Mouse (Mus musculus): ENCODE measurements around the gene Sh3gl2. TPM values are rescaled to one million over a fixed set of nuclear protein-coding genes. Genes with fewer than 3 reads are reported as not detected.

Gene Sh3gl2
- polyA plus RNA-seq, 1 experiment from 2014 or later = 0.60 TPM

DNA sequence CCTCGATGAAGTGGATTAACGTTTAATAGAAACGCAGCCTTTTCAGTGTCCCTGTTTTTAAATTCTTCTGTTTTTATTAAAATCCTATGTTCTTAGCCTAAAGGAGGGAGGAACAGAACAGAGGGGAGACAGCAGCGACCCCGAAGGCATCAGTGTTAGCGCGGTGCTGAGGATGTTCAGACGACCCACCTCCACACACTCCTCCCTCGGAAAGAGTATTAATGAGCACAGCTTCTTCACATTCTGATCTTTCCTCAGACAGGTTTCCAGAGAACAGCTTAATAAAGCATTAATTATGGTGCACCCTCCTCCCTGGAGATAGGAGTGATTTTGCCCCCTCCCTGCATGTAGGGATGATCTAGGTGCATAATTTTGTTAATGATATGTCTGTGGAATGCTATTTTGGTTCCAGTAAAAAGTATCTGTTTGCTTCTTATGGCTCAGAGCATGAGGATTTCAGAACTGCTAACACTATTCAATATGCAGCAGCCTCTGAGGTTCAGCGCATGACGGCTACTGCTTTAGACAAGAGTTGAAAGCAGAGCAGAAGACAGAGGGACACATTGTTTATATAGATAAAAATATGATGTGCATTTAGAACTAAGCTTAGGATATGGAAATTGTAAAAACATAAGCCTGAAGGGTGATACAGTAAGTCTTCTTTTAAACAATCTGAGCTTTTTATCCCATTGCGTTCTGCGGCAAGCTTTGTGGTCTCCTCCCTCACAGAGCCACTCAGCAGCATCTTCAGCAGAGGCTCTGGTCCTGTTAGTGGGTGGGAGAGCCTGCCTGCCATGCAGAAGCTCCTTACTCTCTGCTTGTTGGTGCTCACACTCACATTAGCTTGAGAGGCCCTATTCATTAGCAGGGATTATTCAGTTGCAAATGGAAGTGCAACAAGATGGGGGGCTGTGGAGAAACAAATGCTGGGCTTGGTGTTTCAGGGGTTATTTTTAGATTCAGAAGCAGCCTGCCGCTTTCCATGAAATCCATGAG is 27.8 kb downstream of the Sh3gl2 start:
- Histone ChIP-seq H3K4me3 (no peak overlapping the region), H3K36me3 (no peaks in the 10 kb centered on the region), H3K4me2 (no peak overlapping the region), H3K27ac (no peak overlapping the region), H3K4me1 (replicated peaks) (no peaks in the 10 kb centered on the region), H3K27me3 (no peaks in the 10 kb centered on the region), H3K9ac (no peak overlapping the region), H3K9me3 (replicated peaks) (no peaks in the 10 kb centered on the region)
- WGBS = 63% methylated on average over 14 of the region's 14 CpGs
- no peak for ATAC-seq (replicated peaks; ENCODE audit: insufficient number of reproducible peaks, insufficient read depth, low FRiP score, low read depth)

DNA sequence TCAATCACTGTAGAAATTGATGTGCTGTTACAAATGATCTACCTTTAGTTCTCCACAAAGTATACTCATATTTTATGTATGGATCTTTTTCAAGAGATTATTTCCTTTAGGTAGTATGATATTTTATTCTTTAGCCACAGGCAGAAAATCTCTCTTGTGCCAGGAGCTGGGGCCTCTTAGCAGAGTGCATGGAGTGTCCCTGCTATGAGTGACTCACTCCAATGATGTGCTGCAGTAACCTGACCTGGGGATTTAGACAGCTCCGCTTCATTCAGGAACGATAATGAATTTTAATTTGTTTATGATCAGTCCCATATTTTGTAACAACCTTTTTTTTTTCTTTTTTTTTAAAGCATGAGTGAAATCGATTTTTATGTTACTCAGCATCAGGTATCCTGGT is 36.7 kb downstream of the Sh3gl2 start:
- Histone ChIP-seq H3K4me3 (no peak overlapping the region), H3K36me3 (no peaks in the 10 kb centered on the region), H3K27ac (no peak overlapping the region), H3K9me3 (replicated peaks) (no peaks in the 10 kb centered on the region), H3K27me3 (no peaks in the 10 kb centered on the region), H3K9ac (no peak overlapping the region), H3K4me1 (replicated peaks) (no peaks in the 10 kb centered on the region), H3K4me2 (no peak overlapping the region)
- WGBS = 77% methylated on average over 3 of the region's 3 CpGs
- ATAC-seq (replicated peaks; ENCODE audit: insufficient number of reproducible peaks, insufficient read depth, low FRiP score, low read depth) = no peak

DNA sequence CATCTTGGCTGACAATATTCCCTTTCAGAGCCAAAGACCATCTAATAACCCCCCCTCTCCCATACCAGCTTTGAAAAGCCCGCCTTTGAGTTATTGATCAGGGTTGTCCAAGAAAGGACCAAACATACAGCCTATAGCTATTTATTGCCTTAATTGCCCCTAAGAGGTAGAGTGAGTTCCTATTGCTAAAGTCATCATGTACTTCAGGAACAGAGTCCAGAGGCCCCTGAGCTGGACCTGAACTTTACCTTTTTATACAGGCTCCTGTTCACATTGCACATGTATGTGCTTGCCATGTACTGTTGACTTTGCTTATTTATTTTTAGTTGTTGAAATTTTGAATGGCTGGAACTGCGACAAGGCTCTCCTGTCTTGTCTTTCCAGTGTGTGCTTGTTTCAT is 37.6 kb downstream of the Sh3gl2 start:
- H3K36me3 ChIP-seq = no peaks in the 10 kb centered on the region
- no peak overlapping the region for H3K4me3 ChIP-seq
- H3K27ac ChIP-seq = no peak overlapping the region
- no peak overlapping the region for H3K4me2 ChIP-seq
- no peaks in the 10 kb centered on the region for H3K4me1 ChIP-seq (replicated peaks)
- 77% methylated on average over 2 of the region's 2 CpGs for WGBS
- no peak for ATAC-seq (replicated peaks; ENCODE audit: insufficient number of reproducible peaks, insufficient read depth, low FRiP score, low read depth)
- H3K27me3 ChIP-seq = no peaks in the 10 kb centered on the region
- no peaks in the 10 kb centered on the region for H3K9me3 ChIP-seq (replicated peaks)
- H3K9ac ChIP-seq = no peak overlapping the region

DNA sequence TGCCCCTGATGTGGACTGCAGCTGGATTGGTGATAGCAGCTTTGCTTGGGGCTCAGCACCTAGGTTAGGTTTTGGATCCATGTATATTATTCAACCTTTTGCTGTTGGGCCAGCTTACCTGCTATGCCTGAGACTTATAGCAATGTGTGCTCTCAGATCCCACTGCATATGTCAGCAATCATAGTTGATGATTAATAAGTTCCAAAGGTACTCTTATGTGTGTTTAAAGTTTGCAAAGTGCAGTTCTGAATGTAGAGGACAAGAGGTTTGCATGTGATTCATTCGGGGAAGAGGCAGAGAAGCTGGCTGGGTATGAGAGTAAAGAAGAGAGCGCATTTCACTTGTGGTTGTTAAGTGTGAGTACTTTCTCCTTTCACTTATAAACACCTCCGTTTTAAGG is 43.7 kb downstream of the Sh3gl2 start:
- no peaks in the 10 kb centered on the region for H3K36me3 ChIP-seq
- no peak overlapping the region for H3K4me3 ChIP-seq
- H3K27ac ChIP-seq = no peak overlapping the region
- H3K4me2 ChIP-seq = no peak overlapping the region
- no peak overlapping the region for H3K9ac ChIP-seq
- no peaks in the 10 kb centered on the region for H3K27me3 ChIP-seq
- WGBS = 86% methylated on average over 3 of the region's 3 CpGs
- no peak for ATAC-seq (replicated peaks; ENCODE audit: insufficient number of reproducible peaks, insufficient read depth, low FRiP score, low read depth)
- no peaks in the 10 kb centered on the region for H3K4me1 ChIP-seq (replicated peaks)
- no peaks in the 10 kb centered on the region for H3K9me3 ChIP-seq (replicated peaks)

DNA sequence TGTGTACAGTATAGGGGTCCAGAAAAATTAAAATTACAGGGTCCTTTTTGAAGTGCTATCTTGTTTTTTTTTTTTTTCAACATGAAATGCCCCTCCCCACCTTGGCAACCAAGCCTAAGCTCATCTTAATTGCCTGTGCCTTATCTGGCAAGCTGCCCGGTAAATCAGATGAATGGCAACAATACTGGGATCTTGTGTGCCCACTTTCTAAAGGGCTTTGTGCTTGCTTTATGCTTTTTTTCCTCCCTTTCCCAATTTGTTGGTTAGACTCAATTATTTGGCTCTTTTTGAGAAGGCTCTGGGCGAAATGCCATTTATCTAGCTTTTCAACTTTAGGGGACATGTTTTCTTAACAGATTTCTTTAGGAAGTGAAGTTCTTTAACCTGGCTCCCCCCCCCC is 45.3 kb downstream of the Sh3gl2 start:
- no peaks in the 10 kb centered on the region for H3K4me1 ChIP-seq (replicated peaks)
- no peak overlapping the region for H3K4me2 ChIP-seq
- H3K27ac ChIP-seq = no peak overlapping the region
- no peak overlapping the region for H3K9ac ChIP-seq
- H3K36me3 ChIP-seq = no peaks in the 10 kb centered on the region
- ATAC-seq (replicated peaks; ENCODE audit: insufficient number of reproducible peaks, insufficient read depth, low FRiP score, low read depth) = no peak
- no peaks in the 10 kb centered on the region for H3K9me3 ChIP-seq (replicated peaks)
- 59% methylated on average over 2 of the region's 2 CpGs for WGBS
- H3K27me3 ChIP-seq = no peaks in the 10 kb centered on the region
- H3K4me3 ChIP-seq = no peak overlapping the region

DNA sequence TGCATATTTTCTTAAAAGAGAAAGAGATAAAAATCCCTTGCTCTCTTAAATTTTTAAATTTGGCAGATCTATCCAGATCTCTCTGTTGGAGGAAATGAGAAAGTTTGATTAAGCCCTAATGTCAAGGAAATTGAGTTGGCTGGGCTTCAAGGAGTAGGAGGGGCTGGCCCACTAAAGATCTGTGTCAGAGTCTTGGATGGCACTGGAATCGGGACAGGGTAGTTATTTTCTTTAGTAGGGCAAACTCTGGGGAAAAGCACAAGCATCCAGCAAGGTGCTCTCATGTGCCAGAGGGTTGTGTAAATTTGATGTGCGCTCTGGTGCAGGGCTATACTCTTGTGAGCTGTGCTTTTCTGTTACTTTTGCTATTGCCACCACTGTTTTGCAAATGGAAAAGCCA is 45.9 kb downstream of the Sh3gl2 start:
- no peak for ATAC-seq (replicated peaks; ENCODE audit: insufficient number of reproducible peaks, insufficient read depth, low FRiP score, low read depth)
- H3K9me3 ChIP-seq (replicated peaks) = no peaks in the 10 kb centered on the region
- no peak overlapping the region for H3K4me3 ChIP-seq
- 65% methylated on average over 2 of the region's 2 CpGs for WGBS
- no peak overlapping the region for H3K9ac ChIP-seq
- no peaks in the 10 kb centered on the region for H3K4me1 ChIP-seq (replicated peaks)
- no peak overlapping the region for H3K4me2 ChIP-seq
- no peak overlapping the region for H3K27ac ChIP-seq
- no peaks in the 10 kb centered on the region for H3K27me3 ChIP-seq
- no peaks in the 10 kb centered on the region for H3K36me3 ChIP-seq

DNA sequence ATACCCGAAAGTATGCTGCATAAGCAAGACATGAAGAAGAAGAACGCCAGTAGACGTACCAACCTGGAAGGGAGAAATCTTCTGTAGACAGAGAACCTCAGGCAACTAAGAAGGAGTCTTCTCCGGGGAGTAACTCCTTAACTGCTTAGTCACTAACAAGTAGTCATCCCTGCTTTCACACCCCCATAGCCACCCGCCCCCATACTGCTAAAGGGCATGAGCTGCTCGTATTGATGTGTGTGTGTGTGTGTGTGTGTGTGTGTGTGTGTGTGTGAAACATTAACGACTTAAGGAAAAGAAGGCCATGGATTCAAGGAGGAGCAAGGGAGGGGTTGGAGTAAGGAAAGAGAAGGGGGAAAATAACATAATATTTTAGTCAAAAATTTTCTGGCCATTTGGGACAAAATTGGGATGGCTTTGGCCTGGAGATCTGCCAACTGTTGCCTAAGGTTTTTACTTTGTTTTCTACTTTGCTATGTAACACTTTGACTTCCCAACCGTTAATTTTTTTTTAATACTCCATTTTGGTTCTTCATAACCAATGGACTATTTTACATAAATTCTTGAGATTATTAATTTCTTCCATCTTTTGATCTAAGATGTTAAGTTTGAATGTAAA is 51.0 kb downstream of the Sh3gl2 start:
- Histone ChIP-seq H3K9me3 (replicated peaks) (no peaks in the 10 kb centered on the region), H3K27ac (no peak overlapping the region), H3K27me3 (no peaks in the 10 kb centered on the region), H3K4me1 (replicated peaks) (no peaks in the 10 kb centered on the region), H3K4me3 (no peak overlapping the region), H3K9ac (no peak overlapping the region), H3K36me3 (no peaks in the 10 kb centered on the region), H3K4me2 (no peak overlapping the region)
- no peak for ATAC-seq (replicated peaks; ENCODE audit: insufficient number of reproducible peaks, insufficient read depth, low FRiP score, low read depth)
- WGBS = 77% methylated on average over 8 of the region's 8 CpGs

DNA sequence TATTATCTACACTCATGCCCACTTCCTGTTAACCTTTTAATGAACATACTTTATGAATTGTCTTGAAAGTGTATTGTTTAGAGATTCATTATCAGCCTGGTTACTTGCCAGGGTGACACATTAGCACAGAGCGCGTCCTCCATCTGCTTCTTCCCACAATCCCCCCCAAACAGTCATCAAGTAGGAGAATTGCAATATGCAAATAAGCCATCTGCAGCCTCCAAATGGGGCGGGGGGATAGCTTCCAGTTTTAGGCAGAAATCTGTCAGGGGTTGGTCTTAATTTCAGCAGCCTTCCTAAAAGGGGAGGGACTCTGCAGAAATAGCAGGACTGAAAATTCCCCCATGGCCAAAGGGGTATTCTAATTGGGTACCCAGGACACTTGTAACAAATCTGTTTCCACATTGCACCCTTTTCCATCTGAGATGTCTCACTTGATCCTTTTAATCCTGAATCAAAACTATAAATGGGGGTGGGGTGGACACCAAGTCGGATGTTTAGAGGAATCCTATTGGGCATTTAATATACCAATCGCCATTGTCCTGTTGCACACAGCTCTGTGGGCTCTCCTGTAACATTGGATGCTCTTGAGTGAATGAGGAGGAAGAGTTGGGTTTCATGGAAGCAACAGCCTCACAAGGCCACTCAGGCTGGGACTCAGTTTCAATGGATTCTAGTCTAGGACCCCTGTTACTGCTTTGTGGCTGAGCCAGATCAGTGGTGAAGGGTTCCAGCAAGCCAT is 51.7 kb downstream of the Sh3gl2 start:
- H3K9me3 ChIP-seq (replicated peaks) = no peaks in the 10 kb centered on the region
- H3K4me2 ChIP-seq = no peak overlapping the region
- no peak overlapping the region for H3K4me3 ChIP-seq
- no peak for ATAC-seq (replicated peaks; ENCODE audit: insufficient number of reproducible peaks, insufficient read depth, low FRiP score, low read depth)
- no peaks in the 10 kb centered on the region for H3K27me3 ChIP-seq
- 76% methylated on average over 5 of the region's 5 CpGs for WGBS
- H3K27ac ChIP-seq = no peak overlapping the region
- no peaks in the 10 kb centered on the region for H3K4me1 ChIP-seq (replicated peaks)
- no peak overlapping the region for H3K9ac ChIP-seq
- no peaks in the 10 kb centered on the region for H3K36me3 ChIP-seq

DNA sequence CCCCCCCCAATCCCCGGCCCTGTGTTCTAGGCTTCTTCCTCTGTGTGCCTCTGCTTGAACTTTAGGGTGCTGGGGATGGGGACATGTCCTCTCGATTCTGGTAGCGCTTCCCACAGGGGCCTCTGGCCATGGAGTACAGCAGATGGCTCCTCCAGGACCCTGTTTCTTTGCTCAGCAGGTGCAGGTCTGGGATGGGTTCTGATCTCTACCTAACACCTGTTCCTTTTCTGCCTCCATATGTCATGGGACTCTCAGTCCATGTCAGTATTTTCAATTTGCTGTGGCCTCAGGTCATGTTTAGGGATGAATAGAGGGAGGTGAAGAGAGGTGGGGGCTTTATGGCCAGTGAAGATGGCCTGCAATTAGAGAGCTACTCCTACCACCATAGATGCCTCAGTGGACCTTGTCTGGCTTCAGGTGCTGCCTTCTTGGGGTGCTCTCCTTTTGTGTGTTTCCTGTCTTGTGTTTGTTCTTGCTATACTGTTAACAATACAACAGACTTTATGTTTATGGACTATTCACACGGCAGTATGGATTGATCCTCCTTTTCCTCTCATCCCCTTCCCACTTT is 52.9 kb downstream of the Sh3gl2 start:
- H3K4me1 ChIP-seq (replicated peaks) = no peaks in the 10 kb centered on the region
- H3K36me3 ChIP-seq = no peaks in the 10 kb centered on the region
- WGBS = 74% methylated on average over 4 of the region's 4 CpGs
- no peak overlapping the region for H3K27ac ChIP-seq
- H3K4me2 ChIP-seq = no peak overlapping the region
- H3K27me3 ChIP-seq = no peaks in the 10 kb centered on the region
- no peaks in the 10 kb centered on the region for H3K9me3 ChIP-seq (replicated peaks)
- H3K9ac ChIP-seq = no peak overlapping the region
- ATAC-seq (replicated peaks; ENCODE audit: insufficient number of reproducible peaks, insufficient read depth, low FRiP score, low read depth) = no peak
- no peak overlapping the region for H3K4me3 ChIP-seq

DNA sequence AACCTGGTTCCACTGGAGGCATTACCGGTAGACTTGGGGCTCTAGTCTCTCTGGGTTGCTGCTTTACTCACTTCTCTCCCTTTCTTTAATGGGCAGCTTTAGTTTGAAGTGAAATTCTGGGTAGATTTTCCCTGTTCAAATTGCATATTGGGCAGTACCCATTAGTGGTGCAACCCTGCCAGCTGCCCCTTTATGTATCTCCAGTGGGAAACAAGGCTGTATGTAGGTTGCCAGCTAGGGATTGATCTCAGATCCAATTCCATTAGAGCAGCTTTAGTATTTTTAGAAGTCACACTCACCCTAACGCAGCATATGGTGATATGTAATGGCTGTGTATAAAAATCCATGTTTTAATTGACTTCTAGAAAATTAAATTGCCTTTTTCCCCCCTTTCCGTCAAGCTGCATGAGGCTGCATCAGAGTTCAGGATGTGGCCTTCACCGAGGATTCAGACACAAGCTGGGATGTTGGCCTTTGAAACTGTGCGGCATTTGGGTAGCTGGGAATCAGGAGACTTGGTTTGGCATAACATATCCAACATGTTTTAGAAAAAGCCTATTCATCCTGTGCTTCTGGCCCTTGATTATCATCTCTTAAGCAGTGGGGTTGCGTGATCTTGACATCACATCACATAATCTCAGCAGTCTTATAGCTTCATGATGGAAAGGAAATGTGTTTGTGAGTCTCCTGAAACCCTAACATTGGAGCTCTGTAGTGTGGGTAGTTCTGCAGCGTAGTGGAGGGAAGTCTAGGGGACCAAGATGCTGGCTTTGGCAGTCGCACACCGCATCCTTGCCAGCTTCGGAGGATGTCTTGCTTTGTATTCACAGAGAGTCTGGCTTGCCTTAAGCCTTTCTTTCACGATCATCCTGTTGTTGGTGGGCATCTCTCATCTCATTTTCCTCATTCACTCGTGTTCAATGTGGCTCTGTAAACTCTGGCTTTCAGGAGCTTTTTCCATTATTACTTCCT is 56.0 kb downstream of the Sh3gl2 start:
- 85% methylated on average over 12 of the region's 12 CpGs for WGBS
- Histone ChIP-seq H3K36me3 (no peaks in the 10 kb centered on the region), H3K27ac (no peak overlapping the region), H3K27me3 (no peaks in the 10 kb centered on the region), H3K4me1 (replicated peaks) (no peaks in the 10 kb centered on the region), H3K9me3 (replicated peaks) (no peaks in the 10 kb centered on the region), H3K4me3 (no peak overlapping the region), H3K4me2 (no peak overlapping the region), H3K9ac (no peak overlapping the region)
- no peak for ATAC-seq (replicated peaks; ENCODE audit: insufficient number of reproducible peaks, insufficient read depth, low FRiP score, low read depth)
